Mouse (Mus musculus) kidney, embryonic 15.5 days (tissue): Measurements from ENCODE around the gene Etv2. TPM values are rescaled to one million over a fixed set of nuclear protein-coding genes. Genes with fewer than 3 reads are reported as not detected.

ENCODE experiments used
- microRNA-seq: library from miRNA; unstranded; fragments of <30 nt; microRNA quantifications from one replicate; pipeline ENCODE4, GENCODE M21; 2016
- polyA plus RNA-seq: library from polyadenylated mRNA; unstranded; fragments of >200 nt; fragmentation: Nextera tagmentation; extraction: Ambion mirVana; gene quantifications from 2 replicates; pipeline ENCODE4 v1.2.1, GENCODE M21; 2015

Etv2 gene
- polyA plus RNA-seq, 1 experiment from 2014 or later, result not detected

Small RNA genes lying within 50 kb of the gene (microRNA-seq; reads per million reads assigned to microRNA genes)
- 0.44 reads per million for gene Mir3569

Other genes with a start within 250 kb of the Etv2 start
- gene Tyrobp, start 222.1 kb downstream of the Etv2 start, polyA plus RNA-seq, result 33.8 and 37.9 TPM in 2 replicates
- 0.64 and 1.5 TPM in 2 replicates for gene Hcst, start 216.0 kb downstream of the Etv2 start, polyA plus RNA-seq
- gene Nfkbid, start 214.1 kb downstream of the Etv2 start, polyA plus RNA-seq, result 1.3 and 2.0 TPM in 2 replicates
- 24.1 and 28.6 TPM in 2 replicates for gene Aplp1, start 190.3 kb downstream of the Etv2 start, polyA plus RNA-seq
- 0.54 and 0.77 TPM in 2 replicates for gene Kirrel2, start 178.2 kb downstream of the Etv2 start, polyA plus RNA-seq
- 3.6 and 4.8 TPM in 2 replicates for gene Nphs1, start 177.5 kb downstream of the Etv2 start, polyA plus RNA-seq
- 12.8 and 14.4 TPM in 2 replicates for gene Prodh2, start 142.2 kb downstream of the Etv2 start, polyA plus RNA-seq
- gene Arhgap33, start 100.8 kb downstream of the Etv2 start, polyA plus RNA-seq, result 11.7 and 16.0 TPM in 2 replicates
- 12.8 and 20.1 TPM in 2 replicates for gene Hspb6, start 83.7 kb downstream of the Etv2 start, polyA plus RNA-seq
- gene Proser3, start 83.6 kb downstream of the Etv2 start, polyA plus RNA-seq, result 14.1 and 18.6 TPM in 2 replicates
- 37.6 and 40.5 TPM in 2 replicates for gene Lin37, start 76.0 kb downstream of the Etv2 start, polyA plus RNA-seq
- gene U2af1l4, start 72.6 kb downstream of the Etv2 start, polyA plus RNA-seq, result 94.8 and 102 TPM in 2 replicates
- 15.0 and 17.0 TPM in 2 replicates for gene Gm49396, start 72.5 kb downstream of the Etv2 start, polyA plus RNA-seq
- 152 TPM in 2 replicates for gene Psenen, start 72.2 kb downstream of the Etv2 start, polyA plus RNA-seq
- gene Igflr1, start 70.4 kb downstream of the Etv2 start, polyA plus RNA-seq, result 3.8 and 6.0 TPM in 2 replicates
- gene Kmt2b, start 47.1 kb downstream of the Etv2 start, polyA plus RNA-seq, result 6.7 and 10.9 TPM in 2 replicates
- 0.36 and 0.63 TPM in 2 replicates for gene Zbtb32, start 36.9 kb downstream of the Etv2 start, polyA plus RNA-seq
- gene Upk1a, start 23.0 kb downstream of the Etv2 start, polyA plus RNA-seq, result 3.6 and 5.3 TPM in 2 replicates
- 1,049 and 1,131 TPM in 2 replicates for gene Cox6b1, start 9.7 kb downstream of the Etv2 start, polyA plus RNA-seq
- 118 and 119 TPM in 2 replicates for gene Rbm42, start 14.5 kb upstream of the Etv2 start, polyA plus RNA-seq
- 58.0 and 61.1 TPM in 2 replicates for gene Haus5, start 29.1 kb upstream of the Etv2 start, polyA plus RNA-seq
- not detected in 2 replicates for gene Pmis2, start 35.8 kb upstream of the Etv2 start, polyA plus RNA-seq
- 0.58 TPM in 1 of 2 replicates, not detected in the other for gene 2200002J24Rik, start 63.1 kb upstream of the Etv2 start, polyA plus RNA-seq
- 1.3 and 1.5 TPM in 2 replicates for gene Atp4a, start 76.4 kb upstream of the Etv2 start, polyA plus RNA-seq
- gene Tmem147, start 93.7 kb upstream of the Etv2 start, polyA plus RNA-seq, result 180 and 192 TPM in 2 replicates
- gene Gapdhs, start 107.8 kb upstream of the Etv2 start, polyA plus RNA-seq, result 0.35 and 0.68 TPM in 2 replicates
- gene Sbsn, start 115.6 kb upstream of the Etv2 start, polyA plus RNA-seq, result 2.2 and 2.6 TPM in 2 replicates
- 1.3 and 7.7 TPM in 2 replicates for gene Dmkn, start 127.9 kb upstream of the Etv2 start, polyA plus RNA-seq
- gene Krtdap, start 152.0 kb upstream of the Etv2 start, polyA plus RNA-seq, result 5.8 and 26.9 TPM in 2 replicates
- gene Ffar2, start 187.9 kb upstream of the Etv2 start, polyA plus RNA-seq, result 0.19 and 0.49 TPM in 2 replicates
- gene Ffar3, start 220.3 kb upstream of the Etv2 start, polyA plus RNA-seq, result 0.22 and 0.88 TPM in 2 replicates
- gene Ffar1, start 225.7 kb upstream of the Etv2 start, polyA plus RNA-seq, result not detected in 2 replicates
- 0.12 and 0.19 TPM in 2 replicates for gene Cd22, start 244.5 kb upstream of the Etv2 start, polyA plus RNA-seq